In the genomic region with DNA sequence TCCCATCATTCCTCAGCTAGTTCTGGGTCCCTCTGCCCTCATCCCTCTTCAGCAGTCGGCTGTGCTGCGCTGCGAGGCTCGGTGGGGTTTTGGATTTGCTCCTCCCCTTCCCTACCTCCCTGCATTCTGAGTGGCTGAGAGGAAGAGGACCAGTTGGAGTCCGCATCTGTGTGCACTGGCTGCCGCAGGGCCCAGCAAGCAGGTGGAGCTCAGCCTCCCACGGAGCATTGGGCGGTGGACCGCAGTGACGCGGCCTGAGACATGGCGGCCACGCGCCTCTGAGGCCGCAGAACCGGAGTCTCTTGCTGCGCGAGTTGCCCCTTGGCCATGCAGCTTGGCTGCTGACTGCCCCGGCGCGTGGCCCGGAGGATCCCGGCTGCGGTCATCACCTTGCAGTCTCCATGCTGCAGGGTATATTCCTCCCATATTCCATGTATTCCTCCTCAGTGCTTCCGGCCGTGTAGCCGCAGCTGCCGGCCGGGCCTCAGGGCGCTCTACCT, we compare ENCODE assay signal across 8 mouse cellular contexts. TPM values are rescaled to one million over a fixed set of nuclear protein-coding genes. Genes with fewer than 3 reads are reported as not detected.
A peak's percentile ranks its signal among the peaks of the same experiment; 100 is the strongest.
DNase-seq lines count a peak whose midpoint lies in the region; ATAC-seq and TF ChIP-seq lines count a peak whose summit lies in the region.

A gene (plus strand): TSS at position 54 of the 500 bp plus-strand sequence.

- peak within 1 kb of the TSS; percentile 67 for H3K27ac ChIP-seq in gastrocnemius, adult 2 months
- H3K27ac ChIP-seq in hindbrain, postnatal 0 days: peak within 1 kb of the TSS; percentile 94
- peak within 1 kb of the TSS; percentile 98 for H3K27ac ChIP-seq in left cerebral cortex, adult 2 months
- H3K27ac ChIP-seq in macrophage: no peak within 1 kb of the TSS

- no peaks in the 10 kb centered on the region for H3K36me3 ChIP-seq in hindbrain, postnatal 0 days (ENCODE audit: insufficient read depth, low read length)
- no peaks in the 10 kb centered on the region for H3K36me3 ChIP-seq in macrophage (ENCODE audit: inconsistent target)

- ATAC-seq in common myeloid progenitor, adult 5-6 weeks (replicated peaks; ENCODE audit: low read depth, poor library complexity, severe bottlenecking): peak; percentile 98
- peak; percentile 99 for ATAC-seq in hindbrain, postnatal 0 days

- peak within 1 kb of the TSS; percentile 80 for H3K4me3 ChIP-seq in gastrocnemius, adult 2 months
- H3K4me3 ChIP-seq in hindbrain, postnatal 0 days (ENCODE audit: low read length): peak within 1 kb of the TSS; percentile 63
- H3K4me3 ChIP-seq in left cerebral cortex, adult 2 months: peak within 1 kb of the TSS; percentile 71
- peak within 1 kb of the TSS; percentile 40 for H3K4me3 ChIP-seq in macrophage (ENCODE audit: inconsistent target)

- no peaks in the 10 kb centered on the region for H3K9me3 ChIP-seq in hindbrain, postnatal 0 days (ENCODE audit: low read length)

- no peak for TF ChIP-seq CTCF in gastrocnemius, adult 2 months (IDR thresholded peaks at IDR 0.05)
- peak; percentile 22 for TF ChIP-seq CTCF in hindbrain, postnatal 0 days (IDR thresholded peaks at IDR 0.05; ENCODE audit: low read depth)
- no peak for TF ChIP-seq CTCF in left cerebral cortex, adult 2 months (IDR thresholded peaks at IDR 0.05)

- H3K4me2 ChIP-seq in hindbrain, postnatal 0 days (ENCODE audit: low read depth, low read length): peak within 1 kb of the TSS; percentile 83

- H3K79me2 ChIP-seq in macrophage (ENCODE audit: inconsistent target): no peaks in the 10 kb centered on the region

- no peaks in the 10 kb centered on the region for H3K4me1 ChIP-seq in hindbrain, postnatal 0 days (ENCODE audit: insufficient read depth, low read length)

- no peaks in the 10 kb centered on the region for H3K27me3 ChIP-seq in hindbrain, postnatal 0 days (ENCODE audit: insufficient read depth, low read length)

- under 1% methylated on average over 30 of the region's 30 CpGs for WGBS in hindbrain, postnatal 0 days
- whole genome bisulfite sequencing in macrophage (ENCODE audit: missing documents): 2% methylated on average over 30 of the region's 30 CpGs

- H3K9ac ChIP-seq in hindbrain, postnatal 0 days (replicated peaks; ENCODE audit: low read length): peak within 1 kb of the TSS; percentile 91

- intact Hi-C loops in gastrocnemius, adult 2 months (cut with DNase I): no loop called here
- intact Hi-C loops in left cerebral cortex, adult 2 months (cut with DNase I): loop anchor here (2.0 kb wide), 1 partner anchor 220 kb away; a partner anchor contains a TSS

- peak; percentile 92 for DNase-seq in ZHBTc4 (ENCODE audit: low read depth, low spot score)
- peak; percentile 64 for DNase-seq in gastrocnemius, adult 2 months
- peak; percentile 93 for DNase-seq in hindbrain, postnatal 0 days (ENCODE audit: low spot score)
- DNase-seq in left cerebral cortex, adult 2 months (ENCODE audit: extremely low spot score in 1 of 2, low spot score in 2 of 2): peak; percentile 88 to 90
- DNase-seq in right cerebral cortex, adult 18-20 months: peak; percentile 95
- peak; percentile 21 for DNase-seq in urinary bladder, postnatal 10 days (ENCODE audit: low spot score)

RNA-seq across cellular contexts. Expression of the gene that starts here (rescaled TPM):
- total RNA-seq in common myeloid progenitor, adult 5-6 weeks (2017): 13.7 and 16.0 TPM in 2 replicates
- under 1 TPM; 0.31 to 0.59 TPM for total RNA-seq in gastrocnemius, adult 2 months (2021)
- total RNA-seq in hindbrain, postnatal 0 days (2014; rRNA removed): 33.0 and 38.3 TPM in 2 replicates
- polyA plus RNA-seq in hindbrain, postnatal 0 days (2015; fragmentation: Nextera tagmentation; extraction: Ambion mirVana): 37.1 and 39.2 TPM in 2 replicates
- total RNA-seq in left cerebral cortex, adult 2 months (2021): 10 to 100 TPM; 47.9 to 50.7 TPM
- 1 to 10 TPM in 12 of 26 experiments, under 1 TPM in 14; 0.17 to 4.8 (median 0.81) TPM for total RNA-seq in macrophage (2018; cell fraction: chromatin; rRNA removed)
- under 1 TPM in 25 of 26 experiments, not detected in 1; 0.06 to 0.44 (median 0.18) TPM for total RNA-seq in macrophage (2018; cell fraction: cytosol; rRNA removed)
- total RNA-seq in macrophage (2018; cell fraction: nucleus; rRNA removed): 1 to 10 TPM in 9 of 26 experiments, under 1 TPM in 17; 0.10 to 3.4 (median 0.53) TPM
- 0.06 to 0.09 TPM (median 0.06 TPM) in 3 replicates for polyA plus RNA-seq in macrophage (2018)

Comparison
In these comparisons a context has a peak if more than half of its experiments do, and no peak if none do; other contexts are left out.
1. RNA of the gene that starts here (polyA plus RNA-seq): 37.1 to 39.2 TPM in hindbrain, postnatal 0 days; 0.06 to 0.09 TPM in macrophage; every median in the first group is over 10 times any median in the second.
2. Peak in DNase-seq, H3K4me3 ChIP-seq and H3K27ac ChIP-seq in gastrocnemius, adult 2 months; RNA of the gene not detected or under 1 TPM.
3. DNase-seq: peak in every context shown above with its lines; median percentile 95 in right cerebral cortex, adult 18-20 months; 93 in hindbrain, postnatal 0 days; 92 in ZHBTc4; 89 in left cerebral cortex, adult 2 months; 64 in gastrocnemius, adult 2 months; 21 in urinary bladder, postnatal 10 days.
4. Peak in every context shown above with its lines, with median percentiles within 50 percentile points of each other: H3K4me3 ChIP-seq.